Mouse (Mus musculus): Measurements from ENCODE around the gene Agap1. TPM values are rescaled to one million over a fixed set of nuclear protein-coding genes. Genes with fewer than 3 reads are reported as not detected.

Gene Agap1
- polyA plus RNA-seq, 1 experiment from 2014 or later = 7.6 TPM

GRCm38 (mm10) chr1:89468141-89468540 is 13.5 kb downstream of the Agap1 start:
- no peak for ATAC-seq (ENCODE audit: low read depth)
- peak overlapping the region; percentile 19 for H3K4me2 ChIP-seq (ENCODE audit: low read depth, low read length)
- H3K9me3 ChIP-seq (ENCODE audit: control insufficient read depth, low read length) = peaks cover 2% of the 10 kb centered on the region; the same call in 1 of the 2 replicates
- H3K4me3 ChIP-seq (ENCODE audit: low read length) = no peak overlapping the region
- WGBS = 59% methylated on average over 3 of the region's 3 CpGs
- H3K4me1 ChIP-seq (replicated peaks; ENCODE audit: control insufficient read depth, insufficient read depth, low read length) = peaks cover 46% of the 10 kb centered on the region
- H3K27me3 ChIP-seq (ENCODE audit: control insufficient read depth, insufficient read depth, low read depth, low read length) = no peaks in the 10 kb centered on the region
- peak overlapping the region; percentile 84 for H3K27ac ChIP-seq (ENCODE audit: low read length)
- H3K9ac ChIP-seq (ENCODE audit: low read length) = no peak overlapping the region
- no peaks in the 10 kb centered on the region; the same call in 1 of the 2 replicates for H3K36me3 ChIP-seq (ENCODE audit: control insufficient read depth, insufficient read depth, low read length)

GRCm38 (mm10) chr1:89471430-89471829 is 16.8 kb downstream of the Agap1 start:
- Histone ChIP-seq H3K9ac (ENCODE audit: low read length) (no peak overlapping the region), H3K4me3 (ENCODE audit: low read length) (no peak overlapping the region), H3K27ac (ENCODE audit: low read length) (no peak overlapping the region), H3K4me1 (replicated peaks; ENCODE audit: control insufficient read depth, insufficient read depth, low read length) (peaks cover 33% of the 10 kb centered on the region), H3K9me3 (ENCODE audit: control insufficient read depth, low read length) (no peaks in the 10 kb centered on the region), H3K36me3 (ENCODE audit: control insufficient read depth, insufficient read depth, low read length) (no peaks in the 10 kb centered on the region), H3K4me2 (ENCODE audit: low read depth, low read length) (no peak overlapping the region), H3K27me3 (ENCODE audit: control insufficient read depth, insufficient read depth, low read depth, low read length) (no peaks in the 10 kb centered on the region)
- no peak for ATAC-seq (ENCODE audit: low read depth)
- 63% methylated on average over 4 of the region's 4 CpGs for WGBS

GRCm38 (mm10) chr1:89471891-89472290 is 17.3 kb downstream of the Agap1 start:
- no peaks in the 10 kb centered on the region for H3K36me3 ChIP-seq (ENCODE audit: control insufficient read depth, insufficient read depth, low read length)
- peaks cover 30% of the 10 kb centered on the region for H3K4me1 ChIP-seq (replicated peaks; ENCODE audit: control insufficient read depth, insufficient read depth, low read length)
- H3K4me2 ChIP-seq (ENCODE audit: low read depth, low read length) = no peak overlapping the region
- no peak overlapping the region for H3K9ac ChIP-seq (ENCODE audit: low read length)
- ATAC-seq (ENCODE audit: low read depth) = no peak
- no peaks in the 10 kb centered on the region for H3K27me3 ChIP-seq (ENCODE audit: control insufficient read depth, insufficient read depth, low read depth, low read length)
- H3K9me3 ChIP-seq (ENCODE audit: control insufficient read depth, low read length) = no peaks in the 10 kb centered on the region
- H3K27ac ChIP-seq (ENCODE audit: low read length) = no peak overlapping the region
- no peak overlapping the region for H3K4me3 ChIP-seq (ENCODE audit: low read length)
- WGBS = 78% methylated on average over 9 of the region's 9 CpGs

- Histone ChIP-seq H3K36me3 (ENCODE audit: control insufficient read depth, insufficient read depth, low read length) (no peaks in the 10 kb centered on the region), H3K27ac (ENCODE audit: low read length) (no peak overlapping the region), H3K4me1 (replicated peaks; ENCODE audit: control insufficient read depth, insufficient read depth, low read length) (peaks cover 16% of the 10 kb centered on the region), H3K9me3 (ENCODE audit: control insufficient read depth, low read length) (no peaks in the 10 kb centered on the region), H3K4me3 (ENCODE audit: low read length) (no peak overlapping the region), H3K9ac (ENCODE audit: low read length) (no peak overlapping the region), H3K27me3 (ENCODE audit: control insufficient read depth, insufficient read depth, low read depth, low read length) (no peaks in the 10 kb centered on the region), H3K4me2 (ENCODE audit: low read depth, low read length) (no peak overlapping the region)
- 67% methylated on average over 5 of the region's 5 CpGs for WGBS
- ATAC-seq (ENCODE audit: low read depth) = no peak
These were observed 19.3 kb downstream of the Agap1 start for GRCm38 (mm10) chr1:89473946-89474345.

- no peak overlapping the region for H3K9ac ChIP-seq (ENCODE audit: low read length)
- H3K27me3 ChIP-seq (ENCODE audit: control insufficient read depth, insufficient read depth, low read depth, low read length) = no peaks in the 10 kb centered on the region
- H3K36me3 ChIP-seq (ENCODE audit: control insufficient read depth, insufficient read depth, low read length) = no peaks in the 10 kb centered on the region
- no peak overlapping the region for H3K4me2 ChIP-seq (ENCODE audit: low read depth, low read length)
- no peak for ATAC-seq (ENCODE audit: low read depth)
- peaks cover 16% of the 10 kb centered on the region; the same call in 1 of the 2 replicates for H3K4me1 ChIP-seq (replicated peaks; ENCODE audit: control insufficient read depth, insufficient read depth, low read length)
- WGBS = 57% methylated on average over 9 of the region's 9 CpGs
- H3K9me3 ChIP-seq (ENCODE audit: control insufficient read depth, low read length) = no peaks in the 10 kb centered on the region
- no peak overlapping the region for H3K27ac ChIP-seq (ENCODE audit: low read length)
- no peak overlapping the region for H3K4me3 ChIP-seq (ENCODE audit: low read length)
These were observed 20.2 kb downstream of the Agap1 start for GRCm38 (mm10) chr1:89474853-89475252.

GRCm38 (mm10) chr1:89477033-89477432 is 22.4 kb downstream of the Agap1 start:
- no peak overlapping the region for H3K9ac ChIP-seq (ENCODE audit: low read length)
- no peak for ATAC-seq (ENCODE audit: low read depth)
- H3K36me3 ChIP-seq (ENCODE audit: control insufficient read depth, insufficient read depth, low read length) = no peaks in the 10 kb centered on the region
- H3K27ac ChIP-seq (ENCODE audit: low read length) = no peak overlapping the region
- no peak overlapping the region for H3K4me3 ChIP-seq (ENCODE audit: low read length)
- H3K4me1 ChIP-seq (replicated peaks; ENCODE audit: control insufficient read depth, insufficient read depth, low read length) = peaks cover 22% of the 10 kb centered on the region
- H3K9me3 ChIP-seq (ENCODE audit: control insufficient read depth, low read length) = no peaks in the 10 kb centered on the region
- H3K27me3 ChIP-seq (ENCODE audit: control insufficient read depth, insufficient read depth, low read depth, low read length) = no peaks in the 10 kb centered on the region
- H3K4me2 ChIP-seq (ENCODE audit: low read depth, low read length) = no peak overlapping the region
- 88% methylated on average over 5 of the region's 5 CpGs for WGBS

GRCm38 (mm10) chr1:89478571-89479460 is 24.2 kb downstream of the Agap1 start:
- Histone ChIP-seq H3K4me3 (ENCODE audit: low read length) (no peak overlapping the region), H3K27me3 (ENCODE audit: control insufficient read depth, insufficient read depth, low read depth, low read length) (no peaks in the 10 kb centered on the region), H3K9ac (ENCODE audit: low read length) (no peak overlapping the region), H3K4me2 (ENCODE audit: low read depth, low read length) (no peak overlapping the region), H3K36me3 (ENCODE audit: control insufficient read depth, insufficient read depth, low read length) (no peaks in the 10 kb centered on the region), H3K27ac (ENCODE audit: low read length) (no peak overlapping the region), H3K4me1 (replicated peaks; ENCODE audit: control insufficient read depth, insufficient read depth, low read length) (peaks cover 27% of the 10 kb centered on the region), H3K9me3 (ENCODE audit: control insufficient read depth, low read length) (no peaks in the 10 kb centered on the region)
- 57% methylated on average over 4 of the region's 4 CpGs for WGBS
- no peak for ATAC-seq (ENCODE audit: low read depth)

GRCm38 (mm10) chr1:89481154-89481553 is 26.5 kb downstream of the Agap1 start:
- peaks cover 27% of the 10 kb centered on the region for H3K4me1 ChIP-seq (replicated peaks; ENCODE audit: control insufficient read depth, insufficient read depth, low read length)
- H3K9ac ChIP-seq (ENCODE audit: low read length) = no peak overlapping the region
- no peak overlapping the region for H3K27ac ChIP-seq (ENCODE audit: low read length)
- ATAC-seq (ENCODE audit: low read depth) = no peak
- WGBS = 80% methylated on average over 9 of the region's 9 CpGs
- no peaks in the 10 kb centered on the region for H3K27me3 ChIP-seq (ENCODE audit: control insufficient read depth, insufficient read depth, low read depth, low read length)
- no peak overlapping the region for H3K4me2 ChIP-seq (ENCODE audit: low read depth, low read length)
- no peak overlapping the region for H3K4me3 ChIP-seq (ENCODE audit: low read length)
- H3K36me3 ChIP-seq (ENCODE audit: control insufficient read depth, insufficient read depth, low read length) = no peaks in the 10 kb centered on the region
- no peaks in the 10 kb centered on the region for H3K9me3 ChIP-seq (ENCODE audit: control insufficient read depth, low read length)

- no peak for ATAC-seq (ENCODE audit: low read depth)
- no peaks in the 10 kb centered on the region for H3K36me3 ChIP-seq (ENCODE audit: control insufficient read depth, insufficient read depth, low read length)
- H3K9me3 ChIP-seq (ENCODE audit: control insufficient read depth, low read length) = no peaks in the 10 kb centered on the region
- no peak overlapping the region for H3K4me2 ChIP-seq (ENCODE audit: low read depth, low read length)
- no peak overlapping the region for H3K4me3 ChIP-seq (ENCODE audit: low read length)
- peaks cover 25% of the 10 kb centered on the region for H3K4me1 ChIP-seq (replicated peaks; ENCODE audit: control insufficient read depth, insufficient read depth, low read length)
- no peak overlapping the region for H3K27ac ChIP-seq (ENCODE audit: low read length)
- H3K27me3 ChIP-seq (ENCODE audit: control insufficient read depth, insufficient read depth, low read depth, low read length) = no peaks in the 10 kb centered on the region
- WGBS = 47% methylated on average over 5 of the region's 5 CpGs
- H3K9ac ChIP-seq (ENCODE audit: low read length) = no peak overlapping the region
These were observed 28.2 kb downstream of the Agap1 start for GRCm38 (mm10) chr1:89482812-89483211.

All from lung, embryonic 16.5 days (tissue).